Comparison of ENCODE assay signal across 8 mouse cellular contexts in genomic region chr16:74411481-74412251, GRCm38 (mm10). TPM values are rescaled to one million over a fixed set of nuclear protein-coding genes. Genes with fewer than 3 reads are reported as not detected.
DNase-seq lines count a peak whose midpoint lies in the region; ATAC-seq and TF ChIP-seq lines count a peak whose summit lies in the region.

TSS of gene Robo2 (minus strand) at chr16:74411825.

- peak; percentile 27 for DNase-seq in adrenal gland, adult 2 months
- DNase-seq in gastrocnemius, postnatal 10 days = peak; percentile 49
- peak; percentile 61 to 80 for DNase-seq in left cerebral cortex, adult 18-20 months (ENCODE audit: low spot score in 2 of 2)
- peak; percentile 75 for DNase-seq in lung, postnatal 10 days
- DNase-seq in retina, embryonic 14.5 days (ENCODE audit: low spot score) = peak; percentile 81
- DNase-seq in thymus, postnatal 0 days (ENCODE audit: low spot score) = no peak

- under 1% methylated on average over 43 of the region's 43 CpGs for WGBS in hindbrain, embryonic 15.5 days

- peak within 1 kb of the TSS; percentile 61 for H3K4me3 ChIP-seq in cortical plate, adult 2 months (ENCODE audit: insufficient read depth, low read length)
- H3K4me3 ChIP-seq in hindbrain, embryonic 15.5 days = peak within 1 kb of the TSS; percentile 74

- no peaks in the 10 kb centered on the region for H3K36me3 ChIP-seq in hindbrain, embryonic 15.5 days

- TF ChIP-seq CTCF in cortical plate, adult 2 months (IDR thresholded peaks at IDR 0.05; ENCODE audit: extremely low read depth, insufficient read depth, low read length) = no peak

- H3K9me3 ChIP-seq in hindbrain, embryonic 15.5 days = no peaks in the 10 kb centered on the region

- no peaks in the 10 kb centered on the region for H3K4me1 ChIP-seq in cortical plate, adult 2 months (ENCODE audit: control insufficient read depth, insufficient read depth, low read length)
- H3K4me1 ChIP-seq in hindbrain, embryonic 15.5 days (replicated peaks) = no peaks in the 10 kb centered on the region; the same call in 1 of the 2 replicates

- H3K9ac ChIP-seq in hindbrain, embryonic 15.5 days = peak within 1 kb of the TSS; percentile 77

- peak; percentile 55; the same call in 1 of the 2 replicates for TF ChIP-seq POLR2A in cortical plate, adult 2 months (IDR thresholded peaks at IDR 0.05; ENCODE audit: extremely low read depth, insufficient read depth, low read length)

- H3K27ac ChIP-seq in cortical plate, adult 2 months (ENCODE audit: insufficient read depth, low read length) = peak within 1 kb of the TSS; percentile 42; the same call in 1 of the 2 replicates
- H3K27ac ChIP-seq in hindbrain, embryonic 15.5 days (replicated peaks) = peak within 1 kb of the TSS; percentile 90

- H3K4me2 ChIP-seq in hindbrain, embryonic 15.5 days = peak within 1 kb of the TSS; percentile 96

- peak; percentile 86 for ATAC-seq in hindbrain, embryonic 15.5 days (ENCODE audit: low FRiP score, low read depth)

- no peaks in the 10 kb centered on the region for H3K27me3 ChIP-seq in hindbrain, embryonic 15.5 days

RNA-seq across cellular contexts. Expression of gene Robo2, which starts in this region (rescaled TPM):
- total RNA-seq in adrenal gland, adult 2 months (2021) = 1 to 10 TPM; 3.4 to 4.2 TPM
- 1.2 TPM in 2 replicates for polyA plus RNA-seq in adrenal gland, adult 2 months (2012; rRNA removed)
- 49.2 and 54.2 TPM in 2 replicates for polyA plus RNA-seq in cortical plate, adult 2 months (2012; rRNA removed)
- total RNA-seq in gastrocnemius, postnatal 10 days (2021) = 10 to 100 TPM in 1 of 2 experiments, 1 to 10 TPM in 1; 5.0 to 10.3 TPM
- 81.3 and 86.3 TPM in 2 replicates for polyA plus RNA-seq in hindbrain, embryonic 15.5 days (2015; fragmentation: Nextera tagmentation; extraction: Ambion mirVana)
- 100 to 1,000 TPM; 130 to 136 TPM for total RNA-seq in left cerebral cortex, adult 18-20 months (2021)
- 1.7 TPM in 2 replicates for polyA plus RNA-seq in thymus, postnatal 0 days (2015; fragmentation: Nextera tagmentation; extraction: Ambion mirVana)

Comparison
In these comparisons a context has a peak if more than half of its experiments do, and no peak if none do; other contexts are left out.
1. RNA of gene Robo2 (total RNA-seq): 130 to 136 TPM in left cerebral cortex, adult 18-20 months; 5.0 to 10.3 TPM in gastrocnemius, postnatal 10 days and 3.4 to 4.2 TPM in adrenal gland, adult 2 months; every median in the first group is over 10 times any median in the second.
2. RNA of gene Robo2 (polyA plus RNA-seq): 81.3 to 86.3 TPM in hindbrain, embryonic 15.5 days and 49.2 to 54.2 TPM in cortical plate, adult 2 months; 1.7 TPM in thymus, postnatal 0 days and 1.2 TPM in adrenal gland, adult 2 months; every median in the first group is over 10 times any median in the second.